Mouse (Mus musculus) lung, postnatal 0 days (tissue): ENCODE data around the gene Ndufc1. TPM values are rescaled to one million over a fixed set of nuclear protein-coding genes. Genes with fewer than 3 reads are reported as not detected.
A peak's percentile ranks its signal among the peaks of the same experiment; 100 is the strongest.

Source experiments
- ATAC-seq: fragments of 200-750 bp; cut with Nextera tagmentation; 2 replicates; pipeline ENCODE4 v1.8.0; 2017; ENCODE audit warnings: moderate library complexity
- DNase-seq: peaks from one replicate; pipeline ENCODE4 v3.0.0-alpha.2; 2016; ENCODE audit warnings: low spot score
- H3K27ac ChIP-seq: fragments of 300-500 bp; sonication (generic); 2 replicates; pipeline ENCODE4 v1.5.1; 2014; ENCODE audit warnings: antibody characterized with exemption, mild to moderate bottlenecking, low read length, mixed read lengths
- H3K27me3 ChIP-seq: fragments of 300-500 bp; sonication (generic); replicated peaks from 2 replicates; pipeline ENCODE4 v1.6.1; 2014; ENCODE audit warnings: low read length, mixed read lengths; ENCODE audit not compliant: insufficient read depth
- H3K36me3 ChIP-seq: fragments of 300-500 bp; sonication (generic); 2 replicates; pipeline ENCODE4 v1.6.1; 2014; ENCODE audit warnings: low read length, mixed read lengths; ENCODE audit not compliant: insufficient read depth
- H3K4me1 ChIP-seq: fragments of 300-500 bp; sonication (generic); 2 replicates; pipeline ENCODE4 v1.6.1; 2014; ENCODE audit warnings: antibody characterized with exemption, low read depth, low read length, mixed read lengths; ENCODE audit not compliant: insufficient read depth
- H3K4me2 ChIP-seq: fragments of 300-500 bp; sonication (generic); replicated peaks from 2 replicates; pipeline ENCODE4 v1.6.1; 2014; ENCODE audit warnings: low read depth, mild to moderate bottlenecking, low read length, moderate library complexity, mixed read lengths
- H3K4me3 ChIP-seq: fragments of 300-500 bp; sonication (generic); 2 replicates; pipeline ENCODE4 v1.5.1; 2014; ENCODE audit warnings: low read depth, low read length
- H3K9ac ChIP-seq: fragments of 300-500 bp; sonication (generic); replicated peaks from 2 replicates; pipeline ENCODE4 v1.6.1; 2014; ENCODE audit warnings: low read depth, mild to moderate bottlenecking
- H3K9me3 ChIP-seq: fragments of 300-500 bp; sonication (generic); 2 replicates; pipeline ENCODE4 v1.6.1; 2016; ENCODE audit warnings: low read length, mixed read lengths
- CTCF ChIP-seq: IDR thresholded peaks from 2 replicates; pipeline ENCODE4 v1.5.1; 2016; ENCODE audit warnings: antibody characterized with exemption, mild to moderate bottlenecking
- EP300 ChIP-seq: IDR thresholded peaks from 2 replicates; pipeline ENCODE4 v1.6.1; 2016; ENCODE audit warnings: antibody characterized with exemption, mild to moderate bottlenecking, control low read depth
- WGBS: fragments of 180-500 bp; shearing (Covaris S2); extraction: QIAGEN DNeasy Blood & Tissue Kit; methylation state at CpG from one replicate; pipeline ENCODE4 v1.1.7; 2014; 5-methylcytosine and 5-hydroxymethylcytosine counted together
- polyA plus RNA-seq: library from polyadenylated mRNA; unstranded; fragments of >200 nt; fragmentation: Nextera tagmentation; extraction: Ambion mirVana; gene quantifications from 2 replicates; pipeline ENCODE4 v1.2.1, GENCODE M21; 2015

Gene Ndufc1
- polyA plus RNA-seq, 1 experiment from 2014 or later: 517 TPM

- H3K27ac ChIP-seq: 0 out of 2 replicates have a peak overlapping the region, but pooled peaks have one; percentile 96
- DNase-seq (no peak), ATAC-seq (no peak)
- no peaks in the 10 kb centered on the region for H3K27me3 ChIP-seq
- peaks cover 7% of the 10 kb centered on the region; the same call in 1 of the 2 replicates for H3K4me1 ChIP-seq
- TF ChIP-seq EP300 (no peak), CTCF (0 out of 2 replicates have a peak, but pooled peaks have one; percentile 7)
- H3K9ac ChIP-seq: no peak overlapping the region
- peak overlapping the region; percentile 98 for H3K4me3 ChIP-seq
- WGBS: 42% methylated on average over 2 of the region's 2 CpGs
- H3K4me2 ChIP-seq: peak overlapping the region; percentile 83
- H3K36me3 ChIP-seq: no peaks in the 10 kb centered on the region
- no peaks in the 10 kb centered on the region for H3K9me3 ChIP-seq
Measured at GRCm38 (mm10) chr3:51417485-51417884, 8.7 kb upstream of the Ndufc1 start.

- H3K9me3 ChIP-seq: no peaks in the 10 kb centered on the region
- ATAC-seq (no peak), DNase-seq (no peak)
- H3K9ac ChIP-seq: peak overlapping the region; percentile 94
- H3K27me3 ChIP-seq: no peaks in the 10 kb centered on the region
- no peaks in the 10 kb centered on the region for H3K36me3 ChIP-seq
- H3K27ac ChIP-seq: peak overlapping the region; percentile 96
- peak overlapping the region; percentile 98 for H3K4me3 ChIP-seq
- peak overlapping the region; percentile 83 for H3K4me2 ChIP-seq
- TF ChIP-seq CTCF (no peak), EP300 (no peak)
- WGBS: 8% methylated on average over 8 of the region's 8 CpGs
- peaks cover 7% of the 10 kb centered on the region; the same call in 1 of the 2 replicates for H3K4me1 ChIP-seq
Measured at GRCm38 (mm10) chr3:51417135-51417458, 8.3 kb upstream of the Ndufc1 start.

GRCm38 (mm10) chr3:51416364-51417134 is 7.8 kb upstream of the Ndufc1 start:
- TF ChIP-seq EP300 (no peak), CTCF (no peak)
- WGBS: under 1% methylated on average over 43 of the region's 68 CpGs
- Histone ChIP-seq H3K4me1 (peaks cover 7% of the 10 kb centered on the region; the same call in 1 of the 2 replicates), H3K4me3 (peak overlapping the region; percentile 98), H3K27me3 (no peaks in the 10 kb centered on the region), H3K4me2 (peak overlapping the region; percentile 83), H3K9ac (peak overlapping the region; percentile 94), H3K27ac (peak overlapping the region; percentile 96), H3K36me3 (no peaks in the 10 kb centered on the region), H3K9me3 (no peaks in the 10 kb centered on the region)
- peak; percentile 64 for ATAC-seq
- peak; percentile 70 for DNase-seq

GRCm38 (mm10) chr3:51416073-51416363 is 7.2 kb upstream of the Ndufc1 start:
- WGBS: under 1% methylated on average over 28 of the region's 30 CpGs
- DNase-seq: no peak
- peak; percentile 69 for ATAC-seq
- Histone ChIP-seq H3K9me3 (no peaks in the 10 kb centered on the region), H3K27me3 (no peaks in the 10 kb centered on the region), H3K4me1 (peaks cover 7% of the 10 kb centered on the region; the same call in 1 of the 2 replicates), H3K9ac (peak overlapping the region; percentile 94), H3K27ac (peak overlapping the region; percentile 96), H3K4me2 (peak overlapping the region; percentile 83), H3K4me3 (peak overlapping the region; percentile 98), H3K36me3 (no peaks in the 10 kb centered on the region)
- TF ChIP-seq EP300 (no peak), CTCF (no peak)

- H3K4me3 ChIP-seq: peak within 1 kb of the TSS; percentile 98
- H3K9me3 ChIP-seq: no peaks in the 10 kb centered on the region
- DNase-seq (peak; percentile 97), ATAC-seq (peak; percentile 94)
- peak within 1 kb of the TSS; percentile 83 for H3K4me2 ChIP-seq
- TF ChIP-seq EP300: no peak; the same call in 1 of the 2 replicates
- no peak for TF ChIP-seq CTCF
- H3K9ac ChIP-seq: peak within 1 kb of the TSS; percentile 94
- H3K4me1 ChIP-seq: peaks cover 7% of the 10 kb centered on the region; the same call in 1 of the 2 replicates
- peak within 1 kb of the TSS; percentile 96 for H3K27ac ChIP-seq
- WGBS: 3% methylated on average over 43 of the region's 43 CpGs
- H3K36me3 ChIP-seq: no peaks in the 10 kb centered on the region
- H3K27me3 ChIP-seq: no peaks in the 10 kb centered on the region
Measured at GRCm38 (mm10) chr3:51415098-51416072, 6.6 kb upstream of the Ndufc1 start, which contains the start of gene Naa15. Gene Naa15 (plus strand): TSS chr3:51415148.

GRCm38 (mm10) chr3:51413276-51413675 is 4.5 kb upstream of the Ndufc1 start:
- Histone ChIP-seq H3K4me1 (peaks cover 7% of the 10 kb centered on the region; the same call in 1 of the 2 replicates), H3K9me3 (no peaks in the 10 kb centered on the region), H3K27ac (no peak overlapping the region), H3K4me2 (no peak overlapping the region), H3K36me3 (no peaks in the 10 kb centered on the region), H3K4me3 (no peak overlapping the region), H3K27me3 (no peaks in the 10 kb centered on the region), H3K9ac (no peak overlapping the region)
- TF ChIP-seq EP300 (no peak), CTCF (no peak)
- DNase-seq (no peak), ATAC-seq (no peak)
- 100% methylated on average over 1 of the region's 1 CpGs for WGBS
